Mouse (Mus musculus) thymus, adult 2 months (tissue): Measurements from ENCODE around the gene Srp68.

Experiments
- CTCF ChIP-seq: fragments of 200-500 bp; IDR thresholded peaks from 2 replicates; pipeline ENCODE4 v1.5.1; 2012; ENCODE audit warnings: mild to moderate bottlenecking, control low read depth, low read length, moderate library complexity, borderline replicate concordance; ENCODE audit not compliant: control insufficient read depth, poor library complexity, insufficient read depth; ENCODE audit errors: extremely low read depth
- POLR2A ChIP-seq: fragments of 200-500 bp; IDR thresholded peaks from 2 replicates; pipeline ENCODE4 v1.6.1; 2012; ENCODE audit warnings: mild to moderate bottlenecking, low read length, control low read depth, moderate library complexity; ENCODE audit not compliant: control insufficient read depth, poor library complexity, insufficient read depth; ENCODE audit errors: extremely low read depth

DNA sequence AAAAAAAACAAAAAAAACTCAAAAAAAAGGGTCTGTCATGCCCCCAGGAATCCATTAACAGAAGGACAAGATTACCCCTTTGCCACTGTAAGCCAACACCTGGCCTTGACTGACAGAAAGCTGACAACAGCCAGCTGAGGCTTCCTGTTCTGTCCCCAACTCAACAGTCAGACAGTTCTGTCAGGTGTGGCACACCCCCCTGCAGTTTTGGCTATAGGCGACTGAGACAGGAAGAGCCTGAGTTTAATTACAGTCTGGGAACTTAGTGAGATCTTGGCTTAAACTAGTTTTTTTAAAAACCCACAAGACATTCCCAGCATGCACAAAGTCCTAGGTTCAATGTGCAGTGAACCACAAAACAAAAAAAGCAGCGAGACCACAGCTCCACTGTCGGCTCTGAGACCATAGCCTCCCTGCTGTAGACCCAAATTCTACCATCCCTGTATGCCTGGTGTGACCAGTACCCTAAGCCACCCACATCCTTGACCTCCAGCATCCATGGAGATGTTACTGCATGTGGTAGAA lies 20.9 kb downstream of the Srp68 start:
- no peak for TF ChIP-seq POLR2A
- no peak for TF ChIP-seq CTCF
